Mouse (Mus musculus) adrenal gland, postnatal 14 days (tissue): ENCODE data around the gene Kbtbd12. TPM values are rescaled to one million over a fixed set of nuclear protein-coding genes. Genes with fewer than 3 reads are reported as not detected.

Experiments
- DNase-seq: peaks from one replicate; pipeline ENCODE4 v3.0.0; 2021; ENCODE audit warnings: mixed read lengths
- total RNA-seq: library from RNA; stranded (reverse); gene quantifications from 2 replicates; pipeline ENCODE4 v1.2.3, GENCODE M21; 2021

Gene Kbtbd12
- total RNA-seq, 1 experiment from 2014 or later, result 0.52 TPM

DNA sequence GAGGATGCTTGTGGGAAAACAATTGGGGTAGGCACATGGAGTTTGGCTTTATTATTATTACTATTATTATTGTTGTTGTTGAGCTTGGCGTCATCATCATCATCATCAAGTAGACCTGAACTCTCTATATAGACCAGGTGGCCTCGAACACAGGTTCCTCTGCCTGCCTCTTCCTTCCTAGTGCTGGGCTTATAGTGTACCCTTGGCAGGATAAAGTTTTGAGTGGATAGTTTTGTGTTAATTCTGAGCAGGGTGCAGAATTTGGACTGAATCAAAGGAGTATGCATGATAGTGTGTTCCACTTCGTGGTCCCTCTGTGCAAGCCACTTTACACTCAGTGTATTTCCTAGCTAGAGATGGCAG, 137.4 kb downstream of the Kbtbd12 start:
- no peak for DNase-seq

DNA sequence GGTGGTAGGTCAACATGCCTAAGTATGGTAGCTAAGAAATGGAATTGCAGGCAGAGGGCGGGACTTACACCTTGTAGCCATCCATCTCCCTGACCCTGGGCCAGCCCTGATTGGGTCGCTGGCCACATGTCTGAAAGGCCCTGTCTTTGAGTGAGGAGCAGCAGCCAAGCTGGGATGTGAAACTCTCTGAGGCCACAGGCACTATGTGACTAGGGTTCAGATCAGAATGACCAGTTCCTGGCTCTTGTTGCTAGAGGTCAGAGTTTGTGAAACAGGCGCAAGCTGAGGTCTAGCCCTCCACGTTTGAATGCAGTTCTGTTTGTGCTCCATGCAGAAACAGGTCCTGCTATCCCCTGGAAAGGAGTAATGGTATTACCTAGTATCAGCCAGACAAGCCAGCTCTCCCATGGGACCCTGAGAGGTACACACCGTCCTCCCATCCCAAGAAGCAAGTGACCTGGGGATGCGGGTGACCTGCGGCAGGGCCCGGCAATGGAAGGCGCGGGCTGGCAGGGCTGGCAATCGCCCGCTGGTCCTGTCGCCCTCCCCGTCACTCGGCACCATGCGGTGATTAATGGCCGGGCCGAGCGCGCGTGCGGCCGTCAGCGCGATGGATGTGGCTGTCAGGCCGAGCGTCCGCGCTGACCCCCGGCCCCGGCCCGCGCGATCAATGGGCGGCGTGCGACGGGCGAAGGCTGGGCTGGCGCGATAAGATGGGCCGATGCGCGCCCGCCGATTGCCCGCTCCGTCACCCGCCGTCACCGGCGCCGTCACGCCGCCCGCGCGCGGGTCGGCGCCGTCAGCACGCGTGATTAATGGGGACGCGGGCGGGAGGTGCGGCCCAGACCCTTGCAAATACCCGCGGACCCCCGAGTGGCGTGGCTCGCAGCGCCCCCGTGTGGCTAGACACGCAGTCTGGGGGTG, 138.0 kb downstream of the Kbtbd12 start:
- peak; percentile 73 for DNase-seq

Other genes with a start within 250 kb of the Kbtbd12 start
- 15.0 and 19.3 TPM in 2 replicates for gene Eefsec, start 191.4 kb downstream of the Kbtbd12 start, total RNA-seq
- gene Ruvbl1, start 172.5 kb downstream of the Kbtbd12 start, total RNA-seq, result 34.6 and 35.3 TPM in 2 replicates
- 157 and 179 TPM in 2 replicates for gene Sec61a1, start 119.0 kb downstream of the Kbtbd12 start, total RNA-seq
- 232 and 279 TPM in 2 replicates for gene Mgll, start 86.5 kb upstream of the Kbtbd12 start, total RNA-seq
- 22.7 and 30.5 TPM in 2 replicates for gene Abtb1, start 204.0 kb upstream of the Kbtbd12 start, total RNA-seq
- gene Podxl2, start 237.1 kb upstream of the Kbtbd12 start, total RNA-seq, result 24.4 and 27.2 TPM in 2 replicates